Mouse (Mus musculus): ENCODE data around the gene Cdkn2aip.

DNA sequence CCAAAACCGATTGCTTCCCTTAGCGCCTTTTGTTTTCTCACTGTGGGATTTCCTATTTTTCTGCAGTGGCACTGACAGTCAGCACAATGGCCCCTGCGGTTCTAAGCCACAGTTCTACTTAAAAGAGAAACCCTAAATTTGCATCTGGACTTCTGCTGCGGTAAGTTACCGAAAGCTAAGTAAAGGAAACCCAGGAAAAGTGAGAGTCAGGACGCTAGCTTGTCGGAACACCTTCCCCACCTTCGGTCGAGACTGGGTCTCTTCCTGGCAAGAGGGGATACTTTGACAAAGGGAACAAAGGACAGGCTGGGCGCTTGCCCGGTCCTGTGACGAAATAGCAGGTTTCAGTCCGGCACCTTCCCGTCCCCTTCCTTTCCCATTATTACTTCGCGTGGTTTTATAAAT, 23.1 kb downstream of the Cdkn2aip start:
- TF ChIP-seq ZNF384 (IDR thresholded peaks at IDR 0.05; ENCODE audit: low read depth, low read length) (no peak), EP300 (IDR thresholded peaks at IDR 0.05; ENCODE audit: low read depth in 1 of 2, low read length in 2 of 2) (no peak), SIN3A (IDR thresholded peaks at IDR 0.05; ENCODE audit: low read length) (no peak), ELF1 (IDR thresholded peaks at IDR 0.05; ENCODE audit: low read depth, low read length) (no peak)
